Mouse (Mus musculus): ENCODE results near the gene Osmr.

DNA sequence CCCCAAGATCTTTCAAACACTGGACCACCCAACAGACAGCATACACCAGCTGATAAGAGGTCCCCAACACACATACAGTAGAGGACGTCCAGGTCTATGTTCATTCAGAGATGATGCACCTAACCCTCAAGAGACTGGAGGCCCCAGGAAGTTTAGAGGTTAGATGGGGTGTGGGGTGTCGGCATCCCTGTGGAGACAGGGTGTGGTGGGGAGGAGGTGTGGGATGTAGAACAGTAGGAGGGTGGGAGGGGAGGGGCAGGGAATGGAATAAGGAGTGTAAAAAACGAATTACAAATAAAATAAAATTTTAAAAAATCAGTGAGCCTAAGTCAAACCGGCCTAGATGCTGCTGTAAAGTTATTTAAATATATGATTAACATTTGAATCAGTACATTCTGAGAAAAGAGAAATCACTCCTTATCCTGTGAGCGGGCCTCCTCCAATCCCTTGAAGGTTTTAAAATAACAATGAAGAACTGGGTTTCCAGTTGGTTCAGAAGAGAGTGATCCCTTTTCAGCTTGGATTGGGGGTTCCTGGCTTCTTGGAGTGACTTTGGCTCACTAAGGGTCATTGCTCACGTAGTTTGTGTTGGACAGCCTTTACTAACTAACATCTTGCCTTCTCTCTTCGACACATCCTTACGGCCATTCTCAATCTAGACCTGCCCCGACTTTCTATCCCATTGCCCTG is 28.7 kb upstream of the Osmr start:
- TF ChIP-seq CTCF (IDR thresholded peaks at IDR 0.05; ENCODE audit: borderline replicate concordance, insufficient read depth, low read length), result no peak
- TF ChIP-seq POLR2A (IDR thresholded peaks at IDR 0.05; ENCODE audit: low read depth, low read length), result no peak
